Mouse (Mus musculus) CD4-positive, CD25-positive, alpha-beta regulatory T cell, adult 4 months (primary cell): ENCODE measurements around the gene Gm49398. TPM values are rescaled to one million over a fixed set of nuclear protein-coding genes. Genes with fewer than 3 reads are reported as not detected.

Experiments
- ATAC-seq: one replicate; pipeline ENCODE4 v1.8.0; 2017
- polyA plus RNA-seq, 2 experiments: library from polyadenylated mRNA; unstranded; fragments of 100-300 nt; shearing (Covaris generic); gene quantifications; one replicate each; pipeline ENCODE4 v1.2.1; 2017

Gm49398 gene
- not detected for polyA plus RNA-seq

- ATAC-seq, result no peak
These were observed at the start of gene Gm49398 for GRCm38 (mm10) chr13:61288739-61289138. Gene Gm49398 (minus strand): TSS chr13:61288839.

- ATAC-seq, result no peak
These were observed 33.4 kb downstream of the Gm49398 start, which contains the start of gene Cts8 for GRCm38 (mm10) chr13:61255258-61255657. Gene Cts8 (minus strand): TSS chr13:61255358.

- ATAC-seq, result peak; percentile 83
These were observed 47.3 kb downstream of the Gm49398 start for GRCm38 (mm10) chr13:61241076-61241947.

GRCm38 (mm10) chr13:61203310-61203709, 85.3 kb downstream of the Gm49398 start, which contains the start of gene Cts6:
Gene Cts6 (minus strand): TSS chr13:61203410.
- ATAC-seq, result no peak

Other genes with a start within 250 kb of the Gm49398 start
- not detected for gene Ctsq, start 248.2 kb downstream of the Gm49398 start, polyA plus RNA-seq
- gene Ctsr, start 124.6 kb downstream of the Gm49398 start, polyA plus RNA-seq, result not detected
- not detected for gene Cts6, start 85.4 kb downstream of the Gm49398 start, polyA plus RNA-seq
- not detected for gene Cts8, start 33.5 kb downstream of the Gm49398 start, polyA plus RNA-seq
- not detected for gene Cts7, start 69.4 kb upstream of the Gm49398 start, polyA plus RNA-seq